Mouse (Mus musculus) heart, embryonic 15.5 days (tissue): ENCODE data around the gene Ogfod3. TPM values are rescaled to one million over a fixed set of nuclear protein-coding genes. Genes with fewer than 3 reads are reported as not detected.

Experiments used
- ATAC-seq: fragments of 200-750 bp; cut with Nextera tagmentation; replicated peaks from 2 replicates; pipeline ENCODE4 v1.8.0; 2017; ENCODE audit warnings: low read depth, moderate TSS enrichment; ENCODE audit not compliant: insufficient number of reproducible peaks, insufficient read depth, low FRiP score
- H3K27ac ChIP-seq: fragments of 300-500 bp; sonication (generic); 2 replicates; pipeline ENCODE4 v1.5.1; 2015; ENCODE audit warnings: mild to moderate bottlenecking, inconsistent platforms
- H3K27me3 ChIP-seq: fragments of 300-500 bp; sonication (generic); 2 replicates; pipeline ENCODE4 v1.6.1; 2015; ENCODE audit warnings: inconsistent platforms
- H3K36me3 ChIP-seq: fragments of 300-500 bp; sonication (generic); 2 replicates; pipeline ENCODE4 v1.6.1; 2015; ENCODE audit warnings: mild to moderate bottlenecking, inconsistent platforms
- H3K4me1 ChIP-seq: fragments of 300-500 bp; sonication (generic); replicated peaks from 2 replicates; pipeline ENCODE4 v1.6.1; 2015; ENCODE audit warnings: inconsistent platforms
- H3K4me2 ChIP-seq: fragments of 300-500 bp; sonication (generic); 2 replicates; pipeline ENCODE4 v1.6.1; 2015; ENCODE audit warnings: inconsistent platforms, mild to moderate bottlenecking, moderate library complexity
- H3K4me3 ChIP-seq: fragments of 300-500 bp; sonication (generic); 2 replicates; pipeline ENCODE4 v1.5.1; 2015; ENCODE audit warnings: mild to moderate bottlenecking, inconsistent platforms
- H3K9ac ChIP-seq: fragments of 300-500 bp; sonication (generic); 2 replicates; pipeline ENCODE4 v1.6.1; 2015; ENCODE audit warnings: mild to moderate bottlenecking, inconsistent platforms
- H3K9me3 ChIP-seq: fragments of 300-500 bp; sonication (generic); replicated peaks from 2 replicates; pipeline ENCODE4 v1.6.1; 2016; ENCODE audit warnings: inconsistent platforms
- WGBS: fragments of 180-500 bp; shearing (Covaris S2); methylation state at CpG from one replicate; pipeline ENCODE4 v1.1.7; 2015; ENCODE audit warnings: mixed read lengths; 5-methylcytosine and 5-hydroxymethylcytosine counted together
- polyA plus RNA-seq: library from polyadenylated mRNA; unstranded; fragments of >200 nt; fragmentation: Nextera tagmentation; extraction: Ambion mirVana; gene quantifications from 2 replicates; pipeline ENCODE4 v1.2.1, GENCODE M21; 2015

The Ogfod3 gene
- polyA plus RNA-seq, 1 experiment from 2014 or later, result 26.4 TPM

DNA sequence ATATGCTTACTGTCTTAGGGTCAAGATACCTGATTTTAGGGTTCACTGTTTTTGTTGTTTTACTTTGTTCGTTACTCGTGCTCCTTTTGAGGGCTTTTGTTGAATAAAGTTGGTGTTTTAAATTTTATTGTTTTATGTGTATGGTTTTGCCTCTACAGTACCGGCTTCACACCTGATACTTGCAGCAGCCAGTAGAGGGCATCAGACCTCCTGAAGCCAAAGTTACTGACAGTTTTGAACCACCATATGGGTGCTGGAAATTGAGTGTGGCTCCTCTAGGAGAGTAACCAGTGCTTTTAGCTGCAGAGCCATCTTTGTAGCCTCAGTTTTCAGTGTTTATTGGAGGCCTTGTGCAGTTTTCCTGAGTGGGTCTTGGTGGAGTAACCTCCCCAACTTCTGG lies 56.3 kb downstream of the Ogfod3 start:
- no peaks in the 10 kb centered on the region for H3K36me3 ChIP-seq
- WGBS, result 91% methylated on average over 3 of the region's 3 CpGs
- no peak overlapping the region for H3K9ac ChIP-seq
- no peak overlapping the region for H3K27ac ChIP-seq
- H3K4me1 ChIP-seq, result no peaks in the 10 kb centered on the region
- ATAC-seq, result no peak
- no peaks in the 10 kb centered on the region for H3K27me3 ChIP-seq
- H3K4me2 ChIP-seq, result no peak overlapping the region
- H3K4me3 ChIP-seq, result no peak overlapping the region
- no peaks in the 10 kb centered on the region for H3K9me3 ChIP-seq

DNA sequence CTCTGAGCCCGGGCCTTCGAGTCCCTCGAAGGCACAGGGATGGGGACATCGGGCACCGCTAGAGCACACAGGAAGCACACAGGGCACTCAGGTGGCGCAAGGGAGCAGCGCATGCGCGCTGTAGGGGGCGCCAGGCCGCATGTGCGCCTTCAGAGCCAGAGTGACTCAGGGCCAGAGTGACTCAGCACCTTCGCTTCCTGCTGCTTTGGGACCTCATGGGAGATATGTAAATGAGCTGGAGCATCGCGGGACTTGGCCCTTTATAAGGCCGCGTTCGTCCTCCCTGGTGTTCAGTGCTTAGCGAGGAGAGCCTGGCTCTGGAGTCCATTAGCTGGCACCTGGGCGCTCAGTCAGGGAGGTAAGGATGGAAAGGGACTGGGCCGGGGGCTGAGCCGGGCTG lies 58.6 kb downstream of the Ogfod3 start, which contains the start of gene Tex19.1:
Tex19.1 (plus strand) TSS at position 279 of the 400 bp plus-strand sequence.
- H3K9me3 ChIP-seq, result no peaks in the 10 kb centered on the region
- no peaks in the 10 kb centered on the region for H3K27me3 ChIP-seq
- no peak for ATAC-seq
- H3K36me3 ChIP-seq, result no peaks in the 10 kb centered on the region
- no peak within 1 kb of the TSS for H3K4me2 ChIP-seq
- H3K4me3 ChIP-seq, result no peak within 1 kb of the TSS
- no peaks in the 10 kb centered on the region for H3K4me1 ChIP-seq
- no peak within 1 kb of the TSS for H3K27ac ChIP-seq
- 90% methylated on average over 22 of the region's 22 CpGs for WGBS
- no peak within 1 kb of the TSS for H3K9ac ChIP-seq

DNA sequence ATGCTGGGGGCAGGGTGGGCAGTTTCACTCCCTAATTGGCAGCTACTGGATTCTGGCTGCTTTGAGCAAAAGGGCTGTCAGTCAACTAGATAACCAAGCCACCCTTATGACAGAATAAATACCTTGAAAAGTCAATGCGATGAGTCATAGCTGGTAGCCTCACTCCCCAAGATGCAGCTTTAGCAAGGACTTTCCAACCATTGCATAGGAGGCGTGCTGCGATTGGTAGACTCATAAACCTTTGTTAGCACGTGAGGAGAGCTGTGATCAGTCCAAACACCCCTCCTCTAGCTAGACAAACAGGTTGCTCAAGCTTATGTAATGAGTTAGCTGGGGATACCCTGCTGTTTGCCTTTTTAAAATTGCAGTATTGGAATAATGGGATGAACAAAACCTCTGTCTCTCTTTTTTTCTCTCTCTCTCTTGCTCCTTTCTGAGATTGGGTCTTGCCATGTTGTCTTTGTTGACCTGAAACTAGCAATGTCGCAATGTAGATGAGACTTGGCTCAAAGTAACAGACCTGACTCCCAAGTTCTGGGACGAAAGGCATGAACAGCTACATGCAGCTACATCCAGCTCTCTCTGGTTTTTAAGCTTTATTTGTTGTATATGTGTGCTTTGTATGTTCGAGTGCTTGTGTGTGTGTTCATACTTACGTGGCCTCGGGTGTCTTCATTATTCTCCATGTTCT lies 61.0 kb downstream of the Ogfod3 start:
- no peaks in the 10 kb centered on the region for H3K9me3 ChIP-seq
- no peak for ATAC-seq
- H3K9ac ChIP-seq, result no peak overlapping the region
- H3K4me1 ChIP-seq, result no peaks in the 10 kb centered on the region
- H3K4me2 ChIP-seq, result no peak overlapping the region
- no peaks in the 10 kb centered on the region for H3K36me3 ChIP-seq
- H3K27ac ChIP-seq, result no peak overlapping the region
- WGBS, result 73% methylated on average over 9 of the region's 9 CpGs
- no peak overlapping the region for H3K4me3 ChIP-seq
- H3K27me3 ChIP-seq, result 0 out of 2 replicates have a peak, but pooled peaks cover 3% of the 10 kb centered on the region

DNA sequence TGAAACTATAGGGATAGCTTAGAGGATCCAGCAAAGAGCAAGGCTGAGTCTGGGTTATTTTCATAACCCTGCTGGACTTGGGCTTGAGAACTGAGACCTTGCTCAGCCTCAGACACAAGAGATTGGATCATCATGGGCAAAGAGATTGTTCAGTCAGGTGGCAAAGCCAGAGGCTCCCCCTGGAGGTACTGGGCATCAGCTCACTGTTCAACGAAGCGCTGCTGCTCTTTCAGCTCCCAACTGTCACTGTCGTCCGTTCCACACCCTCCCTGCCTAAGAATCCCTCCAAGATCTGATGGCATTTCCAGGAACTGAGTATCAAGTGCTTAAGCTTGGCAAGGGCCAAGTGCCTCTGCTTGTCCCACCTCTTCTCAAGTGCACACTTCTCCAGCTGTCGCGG lies 65.8 kb downstream of the Ogfod3 start:
- H3K9me3 ChIP-seq, result no peaks in the 10 kb centered on the region
- no peak overlapping the region for H3K27ac ChIP-seq
- H3K27me3 ChIP-seq, result 0 out of 2 replicates have a peak, but pooled peaks cover 3% of the 10 kb centered on the region
- H3K36me3 ChIP-seq, result no peaks in the 10 kb centered on the region
- H3K4me2 ChIP-seq, result no peak overlapping the region
- WGBS, result 27% methylated on average over 6 of the region's 6 CpGs
- no peaks in the 10 kb centered on the region for H3K4me1 ChIP-seq
- no peak for ATAC-seq
- H3K9ac ChIP-seq, result no peak overlapping the region
- no peak overlapping the region for H3K4me3 ChIP-seq

DNA sequence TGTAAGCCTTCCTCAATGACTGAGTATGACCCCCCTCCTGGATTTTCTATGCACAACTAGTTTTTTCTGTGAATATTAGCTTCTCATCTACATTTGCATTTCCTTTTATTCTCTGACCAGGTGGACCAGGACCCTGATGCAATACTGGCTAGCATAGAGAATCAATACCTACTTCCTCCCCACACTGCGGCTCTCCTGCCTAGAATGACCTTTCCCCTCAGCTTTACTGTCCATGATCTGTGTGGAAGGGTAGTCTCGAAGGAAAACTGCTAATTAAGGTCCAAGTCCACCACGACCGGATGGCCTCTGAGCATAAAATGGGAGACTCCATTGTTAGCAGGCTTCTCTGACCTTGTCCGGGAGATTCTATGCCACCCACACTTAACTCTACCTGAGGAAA lies 66.8 kb downstream of the Ogfod3 start:
- 0 out of 2 replicates have a peak, but pooled peaks cover 3% of the 10 kb centered on the region for H3K27me3 ChIP-seq
- ATAC-seq, result no peak
- no peaks in the 10 kb centered on the region for H3K36me3 ChIP-seq
- H3K4me2 ChIP-seq, result no peak overlapping the region
- H3K4me3 ChIP-seq, result no peak overlapping the region
- H3K4me1 ChIP-seq, result no peaks in the 10 kb centered on the region
- no peaks in the 10 kb centered on the region for H3K9me3 ChIP-seq
- H3K9ac ChIP-seq, result no peak overlapping the region
- no peak overlapping the region for H3K27ac ChIP-seq
- WGBS, result 90% methylated on average over 5 of the region's 5 CpGs

DNA sequence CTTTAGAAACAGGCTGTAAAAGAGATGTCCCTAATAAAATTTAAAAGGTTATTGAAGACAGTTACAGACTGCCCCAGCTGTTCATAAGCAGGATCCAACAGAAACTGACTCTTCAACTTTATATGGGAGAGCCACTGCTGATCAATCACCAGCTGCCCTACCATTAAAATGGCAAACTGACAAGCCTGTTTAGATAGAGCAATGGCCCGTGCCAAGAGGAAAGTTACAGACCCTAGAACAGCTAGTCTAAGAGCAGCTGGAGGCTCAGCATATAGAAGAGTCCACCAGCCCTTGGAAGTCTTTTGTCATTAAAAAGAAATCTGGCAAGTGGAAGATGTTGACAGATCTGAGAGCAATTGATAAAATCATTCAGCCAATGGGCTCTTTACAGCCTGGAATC lies 69.9 kb downstream of the Ogfod3 start:
- no peaks in the 10 kb centered on the region for H3K9me3 ChIP-seq
- no peak for ATAC-seq
- H3K4me2 ChIP-seq, result no peak overlapping the region
- H3K9ac ChIP-seq, result no peak overlapping the region
- H3K27me3 ChIP-seq, result 0 out of 2 replicates have a peak, but pooled peaks cover 3% of the 10 kb centered on the region
- H3K36me3 ChIP-seq, result no peaks in the 10 kb centered on the region
- no peak overlapping the region for H3K27ac ChIP-seq
- H3K4me3 ChIP-seq, result no peak overlapping the region
- H3K4me1 ChIP-seq, result no peaks in the 10 kb centered on the region
- WGBS, result 33% methylated on average over 1 of the region's 1 CpGs

DNA sequence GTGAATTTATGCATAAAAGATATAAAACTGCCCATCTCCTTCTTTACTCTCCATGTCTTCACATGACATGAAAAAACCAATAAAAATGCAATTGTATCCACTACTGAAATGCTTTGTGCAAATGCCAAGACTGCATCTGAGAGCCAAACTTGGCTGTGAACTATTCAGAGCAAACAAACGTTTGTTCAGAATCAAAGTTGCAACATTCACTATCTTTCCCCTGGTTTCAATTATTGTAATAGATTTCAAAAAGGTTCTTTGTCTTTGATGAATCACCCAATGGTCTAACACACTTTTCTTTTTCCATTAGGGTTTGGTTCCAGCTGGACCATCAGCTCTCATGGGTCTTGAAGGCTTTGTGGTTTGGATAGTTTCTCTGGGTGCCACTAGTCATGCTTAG lies 74.9 kb downstream of the Ogfod3 start:
- no peaks in the 10 kb centered on the region for H3K27me3 ChIP-seq
- H3K27ac ChIP-seq, result no peak overlapping the region
- no peak overlapping the region for H3K9ac ChIP-seq
- no peak overlapping the region for H3K4me2 ChIP-seq
- no peaks in the 10 kb centered on the region for H3K36me3 ChIP-seq
- H3K4me1 ChIP-seq, result no peaks in the 10 kb centered on the region
- H3K4me3 ChIP-seq, result no peak overlapping the region
- H3K9me3 ChIP-seq, result no peaks in the 10 kb centered on the region
- WGBS, result 85% methylated on average over 1 of the region's 1 CpGs
- no peak for ATAC-seq

Other genes starting within 250 kb of the Ogfod3 start
- 59.5 and 79.0 TPM in 2 replicates for gene Csnk1d, start 213.4 kb downstream of the Ogfod3 start, polyA plus RNA-seq
- 0.74 and 3.4 TPM in 2 replicates for gene Cd7, start 165.3 kb downstream of the Ogfod3 start, polyA plus RNA-seq
- not detected in 2 replicates for gene Sectm1b, start 141.1 kb downstream of the Ogfod3 start, polyA plus RNA-seq
- gene Sectm1a, start 123.5 kb downstream of the Ogfod3 start, polyA plus RNA-seq, result 0.30 TPM in 1 of 2 replicates, not detected in the other
- not detected in 2 replicates for gene Tex19.2, start 86.0 kb downstream of the Ogfod3 start, polyA plus RNA-seq
- 0.10 TPM in 1 of 2 replicates, not detected in the other for gene Tex19.1, start 58.6 kb downstream of the Ogfod3 start, polyA plus RNA-seq
- gene Uts2r, start 44.4 kb downstream of the Ogfod3 start, polyA plus RNA-seq, result not detected in 2 replicates
- 7.3 and 9.2 TPM in 2 replicates for gene Hexdc, start 278 bp downstream of the Ogfod3 start, polyA plus RNA-seq
- gene Cybc1, start 24.6 kb upstream of the Ogfod3 start, polyA plus RNA-seq, result 19.1 and 29.7 TPM in 2 replicates
- 52.4 and 65.6 TPM in 2 replicates for gene Narf, start 32.5 kb upstream of the Ogfod3 start, polyA plus RNA-seq
- gene Foxk2, start 55.3 kb upstream of the Ogfod3 start, polyA plus RNA-seq, result 5.7 and 8.2 TPM in 2 replicates
- 62.9 and 73.6 TPM in 2 replicates for gene Wdr45b, start 149.7 kb upstream of the Ogfod3 start, polyA plus RNA-seq
- 6.2 and 7.0 TPM in 2 replicates for gene Rab40b, start 183.5 kb upstream of the Ogfod3 start, polyA plus RNA-seq
- 5.8 and 6.2 TPM in 2 replicates for gene Fn3krp, start 216.7 kb upstream of the Ogfod3 start, polyA plus RNA-seq
- 11.7 and 14.9 TPM in 2 replicates for gene Fn3k, start 230.2 kb upstream of the Ogfod3 start, polyA plus RNA-seq
- 17.3 and 25.2 TPM in 2 replicates for gene Tbcd, start 247.2 kb upstream of the Ogfod3 start, polyA plus RNA-seq